Mouse (Mus musculus) heart, embryonic 16.5 days (tissue): ENCODE measurements around the gene Hist1h4b. TPM values are rescaled to one million over a fixed set of nuclear protein-coding genes. Genes with fewer than 3 reads are reported as not detected.
"Not testable (repeated sequence)": the region's sequence is repeated elsewhere in the genome, so short reads cannot be mapped to it uniquely, and the experiment has no call there.

ENCODE experiments used
- ATAC-seq: fragments of 200-750 bp; cut with Nextera tagmentation; replicated peaks from 2 replicates; pipeline ENCODE4 v1.8.0; 2017; ENCODE audit warnings: moderate number of reproducible peaks; ENCODE audit not compliant: insufficient read depth, low FRiP score; ENCODE audit errors: extremely low read depth
- H3K27ac ChIP-seq: fragments of 300-500 bp; sonication (generic); 2 replicates; pipeline ENCODE4 v1.5.1; 2014; ENCODE audit warnings: mild to moderate bottlenecking, low read length, control low read depth, moderate library complexity
- H3K27me3 ChIP-seq: fragments of 300-500 bp; sonication (generic); 2 replicates; pipeline ENCODE4 v1.6.1; 2014; ENCODE audit warnings: low read length, mixed read lengths; ENCODE audit not compliant: control insufficient read depth, insufficient read depth
- H3K36me3 ChIP-seq: fragments of 300-500 bp; sonication (generic); 2 replicates; pipeline ENCODE4 v1.6.1; 2014; ENCODE audit not compliant: control insufficient read depth, insufficient read depth
- H3K4me1 ChIP-seq: fragments of 300-500 bp; sonication (generic); 2 replicates; pipeline ENCODE4 v1.6.1; 2014; ENCODE audit warnings: low read length, mixed read lengths; ENCODE audit not compliant: control insufficient read depth, insufficient read depth
- H3K4me2 ChIP-seq: fragments of 300-500 bp; sonication (generic); 2 replicates; pipeline ENCODE4 v1.6.1; 2014; ENCODE audit warnings: low read depth, mild to moderate bottlenecking, control low read depth, low read length
- H3K4me3 ChIP-seq: fragments of 300-500 bp; sonication (generic); 2 replicates; pipeline ENCODE4 v1.5.1; 2014; ENCODE audit warnings: mild to moderate bottlenecking, control low read depth, low read length
- H3K9ac ChIP-seq: fragments of 300-500 bp; sonication (generic); 2 replicates; pipeline ENCODE4 v1.6.1; 2014; ENCODE audit warnings: low read length, control low read depth
- H3K9me3 ChIP-seq: fragments of 300-500 bp; sonication (generic); replicated peaks from 2 replicates; pipeline ENCODE4 v1.6.1; 2016; ENCODE audit warnings: low read length; ENCODE audit not compliant: control insufficient read depth
- WGBS: fragments of 180-500 bp; shearing (Covaris S2); extraction: QIAGEN DNeasy Blood & Tissue Kit; methylation state at CpG from one replicate; pipeline ENCODE4 v1.1.7; 2014; 5-methylcytosine and 5-hydroxymethylcytosine counted together
- polyA plus RNA-seq: library from polyadenylated mRNA; unstranded; fragments of >200 nt; fragmentation: Nextera tagmentation; extraction: Ambion mirVana; gene quantifications from 2 replicates; pipeline ENCODE4 v1.2.1, GENCODE M21; 2015

Hist1h4b gene
- polyA plus RNA-seq, 1 experiment from 2014 or later: 1.5 TPM

DNA sequence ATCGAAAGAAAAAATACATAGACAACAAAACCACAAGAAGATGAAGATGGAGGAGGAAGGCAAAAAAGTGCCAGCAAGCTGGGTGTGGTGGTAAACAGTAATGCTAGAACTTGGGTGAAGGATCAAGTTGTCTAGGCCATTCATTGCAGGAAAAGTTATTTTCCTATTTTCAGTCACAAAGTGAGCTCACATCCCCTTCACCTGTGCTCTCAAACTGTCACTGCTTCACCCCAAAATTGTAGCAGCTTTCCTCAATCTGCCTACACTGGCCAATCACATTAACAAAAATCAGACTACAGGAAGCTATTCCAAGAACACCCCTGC lies 3.1 kb downstream of the Hist1h4b start:
- H3K9ac ChIP-seq: peak overlapping the region; percentile 75
- 56% methylated on average over 1 of the region's 1 CpGs for WGBS
- H3K4me1 ChIP-seq: peaks cover 22% of the 10 kb centered on the region

DNA sequence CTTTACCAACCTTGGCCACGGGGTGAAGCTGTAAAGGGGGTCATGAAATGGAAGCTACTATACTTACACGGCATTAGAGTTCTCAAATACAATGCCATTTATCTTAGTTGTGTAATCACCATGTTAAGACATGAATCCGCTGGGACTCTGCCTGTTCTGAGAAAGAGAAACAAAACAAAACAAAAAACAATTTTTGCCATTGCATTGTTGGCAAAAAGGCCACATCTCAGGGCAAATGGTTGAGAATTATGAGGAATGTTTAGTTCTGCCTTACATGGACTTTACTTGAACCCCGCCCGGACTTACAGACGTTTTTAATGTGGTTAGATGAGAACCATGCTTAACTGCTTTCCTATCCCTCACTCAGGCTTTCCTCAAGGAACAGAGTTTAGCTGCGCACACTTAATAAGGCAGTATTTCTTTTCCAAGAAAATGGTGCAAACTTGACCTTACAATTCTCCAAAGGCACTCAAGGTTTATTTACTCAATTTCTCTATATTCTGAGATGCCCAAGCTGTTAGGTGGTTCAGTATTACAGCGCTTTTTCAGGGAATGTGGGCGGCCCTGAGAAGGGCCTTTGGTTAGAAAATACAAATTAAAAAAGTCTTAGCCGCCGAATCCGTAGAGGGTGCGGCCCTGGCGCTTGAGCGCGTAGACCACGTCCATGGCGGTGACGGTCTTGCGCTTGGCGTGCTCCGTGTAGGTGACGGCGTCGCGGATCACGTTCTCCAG lies 3.6 kb downstream of the Hist1h4b start:
- Histone ChIP-seq H3K4me3 (peak overlapping the region; percentile 76), H3K9me3 (no peaks in the 10 kb centered on the region), H3K4me1 (peaks cover 22% of the 10 kb centered on the region), H3K9ac (peak overlapping the region; percentile 75), H3K4me2 (peak overlapping the region; percentile 89), H3K36me3 (no peaks in the 10 kb centered on the region), H3K27ac (peak overlapping the region; percentile 87), H3K27me3 (no peaks in the 10 kb centered on the region)
- no peak for ATAC-seq
- 2% methylated on average over 19 of the region's 27 CpGs for WGBS

More for the DNA sequence above, 3.1 kb downstream of the Hist1h4b start:
- H3K27ac ChIP-seq: peak overlapping the region; percentile 87
- H3K4me2 ChIP-seq: peak overlapping the region; percentile 89
- no peaks in the 10 kb centered on the region for H3K36me3 ChIP-seq
- no peaks in the 10 kb centered on the region for H3K27me3 ChIP-seq
- H3K4me3 ChIP-seq: peak overlapping the region; percentile 76
- ATAC-seq: no peak
- no peaks in the 10 kb centered on the region for H3K9me3 ChIP-seq

DNA sequence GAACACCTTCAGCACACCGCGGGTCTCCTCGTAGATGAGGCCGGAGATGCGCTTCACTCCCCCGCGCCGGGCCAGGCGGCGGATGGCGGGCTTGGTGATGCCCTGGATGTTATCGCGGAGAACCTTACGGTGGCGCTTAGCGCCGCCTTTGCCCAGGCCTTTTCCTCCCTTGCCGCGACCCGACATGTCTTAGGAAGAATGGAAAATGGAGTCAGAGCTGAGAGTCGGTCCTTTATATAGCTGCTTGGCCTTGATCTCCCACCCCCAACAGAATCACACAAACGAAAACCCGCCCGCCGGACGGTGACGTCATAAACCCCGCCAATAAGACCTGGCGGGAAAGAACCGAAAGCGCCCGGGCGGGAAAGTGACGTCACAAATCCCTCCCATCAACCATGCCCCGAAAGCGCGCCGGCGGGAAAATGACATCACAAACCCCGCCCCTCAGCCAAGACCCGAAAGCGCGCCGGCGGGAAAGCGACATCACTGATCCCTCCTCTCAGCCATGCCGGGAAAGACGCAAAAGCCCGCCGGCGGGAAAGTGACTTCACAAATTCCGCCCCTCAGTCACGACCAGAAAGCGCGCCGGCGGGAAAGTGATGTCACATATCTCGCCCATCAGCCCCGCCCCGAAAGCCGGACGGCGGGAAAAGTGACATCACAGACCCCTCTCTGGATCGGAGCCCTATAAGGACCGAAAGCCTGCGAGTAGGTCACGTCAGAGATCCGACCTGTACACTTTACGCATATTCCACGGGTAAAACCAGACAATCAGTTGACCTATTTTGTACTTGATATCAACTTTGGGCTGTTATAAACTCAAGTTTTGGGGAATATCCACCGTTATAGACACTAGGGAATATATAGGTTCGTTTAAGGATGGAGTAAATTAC lies 4.4 kb downstream of the Hist1h4b start, which contains the start of gene Hist1h4a:
Hist1h4a (minus strand) TSS at position 259 of the 893 bp plus-strand sequence.
- WGBS: under 1% methylated on average over 65 of the region's 72 CpGs
- H3K27me3 ChIP-seq: no peaks in the 10 kb centered on the region

DNA sequence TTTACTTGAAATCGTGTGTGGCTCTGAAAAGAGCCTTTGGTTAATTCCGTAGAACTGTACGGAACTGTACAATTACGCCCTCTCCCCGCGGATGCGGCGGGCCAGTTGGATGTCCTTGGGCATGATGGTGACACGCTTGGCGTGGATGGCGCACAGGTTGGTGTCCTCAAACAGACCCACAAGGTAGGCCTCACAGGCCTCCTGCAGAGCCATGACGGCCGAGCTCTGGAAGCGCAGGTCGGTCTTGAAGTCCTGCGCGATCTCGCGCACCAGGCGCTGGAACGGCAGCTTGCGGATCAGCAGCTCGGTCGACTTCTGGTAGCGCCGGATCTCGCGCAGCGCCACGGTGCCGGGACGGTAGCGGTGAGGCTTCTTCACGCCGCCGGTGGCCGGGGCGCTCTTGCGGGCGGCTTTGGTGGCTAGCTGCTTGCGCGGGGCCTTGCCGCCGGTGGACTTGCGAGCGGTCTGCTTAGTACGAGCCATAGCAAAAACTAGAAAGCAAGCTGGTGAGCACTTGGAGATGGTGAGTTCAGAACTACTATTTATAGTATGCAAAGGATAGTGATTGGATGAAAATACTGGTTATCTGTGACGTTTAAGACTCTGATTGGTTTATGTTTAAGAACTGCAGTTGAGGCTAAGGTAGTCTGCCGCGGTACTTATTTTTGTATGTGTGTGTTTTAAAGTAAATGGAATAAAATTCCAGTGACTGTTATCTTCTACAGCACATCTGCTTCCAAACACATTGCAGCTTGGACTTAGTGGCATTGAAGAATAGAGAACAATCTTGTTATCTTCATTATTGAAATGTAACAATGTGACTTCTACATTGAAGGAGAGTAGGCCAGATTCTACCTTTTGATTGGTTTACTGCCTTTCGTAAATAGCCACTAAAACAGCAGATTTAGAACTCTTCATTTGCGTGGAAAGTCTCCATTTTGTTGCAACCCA lies 5.3 kb downstream of the Hist1h4b start, which contains the start of gene Hist1h3a:
Hist1h3a (minus strand) TSS at position 516 of the 951 bp plus-strand sequence.
- not testable (repeated sequence) for H3K36me3 ChIP-seq, H3K27me3 ChIP-seq, H3K9me3 ChIP-seq
- under 1% methylated on average over 24 of the region's 52 CpGs for WGBS
- peak; percentile 50 for ATAC-seq
- H3K9ac ChIP-seq: peak within 1 kb of the TSS; percentile 86
- peak within 1 kb of the TSS; percentile 96 for H3K27ac ChIP-seq
- peak within 1 kb of the TSS; percentile 76 for H3K4me3 ChIP-seq
- H3K4me1 ChIP-seq: peaks cover 22% of the 10 kb centered on the region
- H3K4me2 ChIP-seq: peak within 1 kb of the TSS; percentile 89

More for the DNA sequence above, 4.4 kb downstream of the Hist1h4b start, which contains the start of gene Hist1h4a:
- Histone ChIP-seq H3K36me3 (no peaks in the 10 kb centered on the region), H3K4me1 (peaks cover 22% of the 10 kb centered on the region), H3K9ac (peak within 1 kb of the TSS; percentile 76), H3K4me2 (peak within 1 kb of the TSS; percentile 89), H3K9me3 (no peaks in the 10 kb centered on the region), H3K4me3 (peak within 1 kb of the TSS; percentile 76), H3K27ac (peak within 1 kb of the TSS; percentile 96)
- ATAC-seq: peak; percentile 77

DNA sequence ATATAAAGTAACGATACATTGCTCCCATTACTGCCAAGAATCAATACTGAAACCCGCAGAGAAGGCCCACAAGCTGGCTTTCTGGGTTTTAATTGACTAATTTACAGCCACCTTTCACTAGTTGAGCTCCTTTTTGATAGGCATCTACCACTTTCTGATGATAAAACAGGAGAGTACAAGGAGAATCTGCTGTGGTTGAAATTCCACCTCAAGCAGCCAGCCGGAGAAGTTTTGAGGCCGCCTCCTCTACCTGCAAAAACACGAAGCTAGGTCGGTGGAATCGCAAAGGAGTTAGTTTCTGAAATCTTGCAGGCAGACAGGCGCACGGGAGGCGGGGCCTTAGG lies 6.4 kb downstream of the Hist1h4b start:
- Histone ChIP-seq H3K9ac (peak overlapping the region; percentile 86), H3K4me3 (peak overlapping the region; percentile 76), H3K9me3 (no peaks in the 10 kb centered on the region), H3K4me2 (peak overlapping the region; percentile 89), H3K27ac (peak overlapping the region; percentile 96), H3K36me3 (no peaks in the 10 kb centered on the region), H3K4me1 (peaks cover 18% of the 10 kb centered on the region), H3K27me3 (no peaks in the 10 kb centered on the region)
- 3% methylated on average over 10 of the region's 10 CpGs for WGBS
- ATAC-seq: no peak

DNA sequence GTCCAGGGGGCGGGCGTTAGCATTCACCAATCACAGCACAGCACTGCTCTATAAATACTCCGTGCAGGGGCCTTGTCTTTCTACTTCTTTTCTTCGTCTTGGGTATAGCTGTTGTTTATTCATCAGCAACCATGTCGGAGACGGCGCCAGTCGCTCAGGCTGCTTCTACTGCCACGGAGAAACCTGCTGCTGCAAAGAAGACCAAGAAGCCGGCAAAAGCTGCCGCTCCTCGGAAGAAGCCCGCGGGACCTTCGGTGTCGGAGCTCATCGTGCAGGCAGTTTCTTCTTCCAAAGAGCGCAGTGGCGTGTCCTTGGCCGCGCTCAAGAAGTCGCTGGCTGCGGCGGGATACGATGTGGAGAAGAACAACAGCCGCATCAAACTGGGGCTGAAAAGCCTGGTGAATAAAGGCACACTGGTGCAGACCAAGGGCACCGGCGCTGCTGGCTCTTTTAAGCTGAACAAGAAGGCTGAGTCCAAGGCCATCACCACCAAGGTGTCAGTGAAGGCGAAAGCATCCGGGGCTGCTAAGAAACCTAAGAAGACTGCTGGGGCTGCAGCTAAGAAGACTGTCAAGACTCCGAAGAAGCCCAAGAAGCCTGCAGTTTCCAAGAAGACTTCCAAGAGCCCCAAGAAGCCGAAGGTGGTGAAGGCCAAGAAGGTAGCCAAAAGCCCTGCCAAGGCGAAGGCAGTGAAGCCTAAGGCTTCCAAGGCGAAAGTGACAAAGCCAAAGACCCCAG lies 6.9 kb downstream of the Hist1h4b start, which contains the start of gene Hist1h1a:
Hist1h1a (plus strand) TSS at position 81 of the 738 bp plus-strand sequence.
- Histone ChIP-seq H3K9ac (peak within 1 kb of the TSS; percentile 86), H3K4me2 (peak within 1 kb of the TSS; percentile 89), H3K36me3 (no peaks in the 10 kb centered on the region), H3K4me1 (peaks cover 20% of the 10 kb centered on the region), H3K27ac (peak within 1 kb of the TSS; percentile 96), H3K4me3 (peak within 1 kb of the TSS; percentile 76), H3K9me3 (no peaks in the 10 kb centered on the region), H3K27me3 (no peaks in the 10 kb centered on the region)
- 2% methylated on average over 34 of the region's 34 CpGs for WGBS
- ATAC-seq: peak; percentile 63

DNA sequence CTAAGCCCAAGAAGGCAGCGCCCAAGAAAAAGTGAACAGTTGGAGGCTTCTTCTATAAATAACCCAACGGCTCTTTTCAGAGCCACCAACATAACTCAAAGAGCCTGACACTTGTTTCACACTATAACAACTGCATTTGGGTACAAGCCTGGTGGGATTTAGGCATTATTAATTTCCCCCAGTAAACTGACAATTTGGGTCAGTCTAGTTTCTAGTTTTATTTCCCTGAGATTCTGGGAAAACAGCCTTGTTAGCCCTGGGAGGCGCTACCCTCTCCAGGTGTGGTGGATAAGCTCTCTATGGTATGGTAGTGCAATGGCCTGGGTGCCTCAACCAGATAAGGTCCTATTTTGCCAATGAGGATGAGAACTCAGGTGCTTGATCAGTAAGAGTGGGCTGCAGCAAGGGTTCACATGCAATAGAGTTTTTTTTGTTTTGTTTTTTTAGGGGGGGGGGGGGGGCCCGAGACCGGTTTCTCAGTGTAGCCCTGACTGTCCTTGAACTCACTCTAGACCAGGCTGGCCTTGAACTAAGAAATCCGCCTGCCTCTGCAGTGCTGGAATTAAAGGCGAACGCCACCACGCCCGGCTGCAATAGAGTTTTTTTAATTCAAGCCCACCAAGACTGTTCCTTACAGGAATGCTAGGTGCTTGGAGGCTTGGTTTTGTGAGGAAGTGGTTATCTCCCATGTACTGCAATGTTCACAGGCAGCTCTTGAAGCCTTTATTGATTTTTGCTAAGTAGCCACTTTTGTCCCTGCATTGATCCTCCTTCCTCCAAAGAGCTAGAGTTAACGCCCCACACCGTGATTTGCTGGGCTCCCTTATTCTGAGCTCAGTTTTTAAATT lies 7.7 kb downstream of the Hist1h4b start:
- Histone ChIP-seq H3K27me3 (no peaks in the 10 kb centered on the region), H3K36me3 (no peaks in the 10 kb centered on the region), H3K4me2 (peak overlapping the region; percentile 89), H3K4me1 (peaks cover 22% of the 10 kb centered on the region), H3K9ac (peak overlapping the region; percentile 86), H3K9me3 (no peaks in the 10 kb centered on the region), H3K4me3 (peak overlapping the region; percentile 76), H3K27ac (peak overlapping the region; percentile 96)
- ATAC-seq: no peak
- WGBS: 40% methylated on average over 11 of the region's 12 CpGs
